Mouse (Mus musculus) brain, embryonic 18.5 days (tissue): ENCODE data around the gene Hdhd3.

ENCODE experiments used
- DNase-seq: peaks from one replicate; pipeline ENCODE4 v3.0.0-alpha.2; 2012; ENCODE audit warnings: low read depth, low spot score

The Hdhd3 gene

GRCm38 (mm10) chr4:62477542-62478244, 25.6 kb downstream of the Hdhd3 start:
- DNase-seq: no peak

GRCm38 (mm10) chr4:62475793-62476192, 27.5 kb downstream of the Hdhd3 start:
- no peak for DNase-seq

GRCm38 (mm10) chr4:62475131-62475530, 28.1 kb downstream of the Hdhd3 start:
- DNase-seq: no peak

GRCm38 (mm10) chr4:62472071-62472470, 31.2 kb downstream of the Hdhd3 start:
- DNase-seq: no peak

GRCm38 (mm10) chr4:62470598-62471051, 32.6 kb downstream of the Hdhd3 start, which contains the start of gene Wdr31:
TSS of gene Wdr31 (minus strand) at chr4:62470896.
- peak; percentile 62 for DNase-seq

GRCm38 (mm10) chr4:62468158-62468557, 35.1 kb downstream of the Hdhd3 start:
- DNase-seq: no peak

GRCm38 (mm10) chr4:62463124-62463523, 40.1 kb downstream of the Hdhd3 start:
- no peak for DNase-seq

- DNase-seq: no peak
Measured at GRCm38 (mm10) chr4:62460348-62460747, 42.9 kb downstream of the Hdhd3 start.

- peak; percentile 24 for DNase-seq
Measured at GRCm38 (mm10) chr4:62459081-62459480, 44.2 kb downstream of the Hdhd3 start.

- DNase-seq: no peak
Measured at GRCm38 (mm10) chr4:62454995-62455394, 48.3 kb downstream of the Hdhd3 start.
